20 mouse cellular contexts compared by ENCODE assay signal in genomic region chrX:167229819-167230218, GRCm38 (mm10). TPM values are rescaled to one million over a fixed set of nuclear protein-coding genes. Genes with fewer than 3 reads are reported as not detected.
DNase-seq lines count a peak whose midpoint lies in the region; ATAC-seq lines count a peak whose summit lies in the region.
"Had no signal": no experiment of that assay in that cellular context is flagged by ENCODE, and none has a peak within 500 bp of the region (broad histone marks: within the 10 kb centered on the region; RNA-seq: fewer than 3 reads in every experiment).

No protein-coding gene starts in this region.

- peak overlapping the region; percentile 60 for H3K27ac ChIP-seq in macrophage
- no peak overlapping the region for H3K27ac ChIP-seq in hindbrain, embryonic 13.5 days
- H3K27ac ChIP-seq: embryonic facial prominence, embryonic 13.5 days; forebrain, embryonic 15.5 days; heart, embryonic 15.5 days; hindbrain, postnatal 0 days; kidney, embryonic 15.5 days; limb, embryonic 12.5 days; midbrain, embryonic 10.5 days; stomach, embryonic 15.5 days had no signal

- no peaks in the 10 kb centered on the region for H3K9me3 ChIP-seq in hindbrain, embryonic 13.5 days
- H3K9me3 ChIP-seq: embryonic facial prominence, embryonic 13.5 days; forebrain, embryonic 15.5 days; heart, embryonic 15.5 days; kidney, embryonic 15.5 days; limb, embryonic 12.5 days; midbrain, embryonic 10.5 days; stomach, embryonic 15.5 days had no signal

- ATAC-seq in hindbrain, embryonic 13.5 days (ENCODE audit: low FRiP score), result no peak
- ATAC-seq: forebrain, embryonic 15.5 days; hindbrain, postnatal 0 days; intestine, postnatal 0 days had no signal

- DNase-seq in 3T3-L1 (ENCODE audit: low read depth, low spot score) (peak; percentile 64), 416B (ENCODE audit: low read depth) (peak; percentile 48), R1 (ENCODE audit: low read depth, low spot score) (peak; percentile 47)
- no peak for DNase-seq in heart, postnatal 4 days
- no peak for DNase-seq in adrenal gland, adult 2 months
- DNase-seq in ovary, postnatal 14 days (ENCODE audit: low spot score), result no peak
- DNase-seq: right cerebral cortex, postnatal 25 days had no signal

- 33% methylated on average over 1 of the region's 1 CpGs for WGBS in macrophage (ENCODE audit: missing documents)
- WGBS in hindbrain, embryonic 13.5 days, result 62% methylated on average over 1 of the region's 1 CpGs

- H3K27me3 ChIP-seq in hindbrain, embryonic 13.5 days, result 0 out of 2 replicates have a peak, but pooled peaks cover 8% of the 10 kb centered on the region
- H3K27me3 ChIP-seq: forebrain, embryonic 15.5 days; heart, embryonic 15.5 days; stomach, embryonic 15.5 days had no signal

- H3K36me3 ChIP-seq in macrophage (ENCODE audit: inconsistent target), result no peaks in the 10 kb centered on the region
- H3K36me3 ChIP-seq in hindbrain, embryonic 13.5 days, result no peaks in the 10 kb centered on the region
- H3K36me3 ChIP-seq: embryonic facial prominence, embryonic 13.5 days; forebrain, embryonic 15.5 days; heart, embryonic 15.5 days; kidney, embryonic 15.5 days; limb, embryonic 12.5 days; midbrain, embryonic 10.5 days; stomach, embryonic 15.5 days had no signal

- no peak overlapping the region for H3K4me3 ChIP-seq in macrophage (ENCODE audit: inconsistent target)
- H3K4me3 ChIP-seq in hindbrain, embryonic 13.5 days, result no peak overlapping the region
- H3K4me3 ChIP-seq: embryonic facial prominence, embryonic 13.5 days; forebrain, embryonic 15.5 days; heart, embryonic 15.5 days; kidney, embryonic 15.5 days; limb, embryonic 12.5 days; midbrain, embryonic 10.5 days; stomach, embryonic 15.5 days had no signal

- no peak overlapping the region for H3K4me2 ChIP-seq in hindbrain, embryonic 13.5 days
- H3K4me2 ChIP-seq: embryonic facial prominence, embryonic 13.5 days; forebrain, embryonic 15.5 days; heart, embryonic 15.5 days; kidney, embryonic 15.5 days; limb, embryonic 12.5 days; liver, embryonic 11.5 days; stomach, embryonic 15.5 days had no signal

- no peak overlapping the region for H3K9ac ChIP-seq in hindbrain, embryonic 13.5 days
- H3K9ac ChIP-seq: embryonic facial prominence, embryonic 13.5 days; forebrain, embryonic 15.5 days; heart, embryonic 15.5 days; kidney, embryonic 15.5 days; limb, embryonic 12.5 days; stomach, embryonic 15.5 days had no signal

- H3K79me2 ChIP-seq in macrophage (ENCODE audit: inconsistent target), result no peaks in the 10 kb centered on the region

- H3K4me1 ChIP-seq in hindbrain, embryonic 13.5 days (replicated peaks), result no peaks in the 10 kb centered on the region
- H3K4me1 ChIP-seq: embryonic facial prominence, embryonic 13.5 days; forebrain, embryonic 15.5 days; heart, embryonic 15.5 days; kidney, embryonic 15.5 days; limb, embryonic 12.5 days; stomach, embryonic 15.5 days had no signal

RNA-seq across cellular contexts. Expression of gene Tmsb4x, which starts 20.7 kb away (rescaled TPM):
- 1,000 to 10,000 TPM in 5 of 26 experiments, 100 to 1,000 TPM in 21; 301 to 1,383 (median 738) TPM for total RNA-seq in macrophage (2018; cell fraction: chromatin; rRNA removed)
- total RNA-seq in macrophage (2018; cell fraction: cytosol; rRNA removed), result over 10,000 TPM in 13 of 26 experiments, 1,000 to 10,000 TPM in 13; 6,933 to 20,466 (median 10,239) TPM
- 1,000 to 10,000 TPM in 24 of 26 experiments, 100 to 1,000 TPM in 2; 863 to 5,485 (median 2,675) TPM for total RNA-seq in macrophage (2018; cell fraction: nucleus; rRNA removed)
- polyA plus RNA-seq in macrophage (2018), result 6,334 to 16,092 TPM (median 9,092 TPM) in 3 replicates
- 6,428 and 6,647 TPM in 2 replicates for polyA plus RNA-seq in hindbrain, embryonic 13.5 days (2015; fragmentation: Nextera tagmentation; extraction: Ambion mirVana)
- total RNA-seq in heart, postnatal 4 days (2021), result 100 to 1,000 TPM; 856 to 962 TPM
- 100 to 1,000 TPM; 255 to 487 TPM for total RNA-seq in adrenal gland, adult 2 months (2021)
- polyA plus RNA-seq in adrenal gland, adult 2 months (2012; rRNA removed), result 6.5 and 6.8 TPM in 2 replicates
- total RNA-seq: MEL had no signal

RNA-seq across cellular contexts. Expression of gene Tlr8, which starts 34.3 kb away (rescaled TPM):
- 100 to 1,000 TPM in 13 of 26 experiments, 10 to 100 TPM in 13; 22.2 to 193 (median 106) TPM for total RNA-seq in macrophage (2018; cell fraction: chromatin; rRNA removed)
- 100 to 1,000 TPM; 132 to 286 (median 191) TPM for total RNA-seq in macrophage (2018; cell fraction: cytosol; rRNA removed)
- 100 to 1,000 TPM in 25 of 26 experiments, 10 to 100 TPM in 1; 76.6 to 287 (median 194) TPM for total RNA-seq in macrophage (2018; cell fraction: nucleus; rRNA removed)
- polyA plus RNA-seq in macrophage (2018), result 125 to 202 TPM (median 165 TPM) in 3 replicates
- polyA plus RNA-seq in hindbrain, embryonic 13.5 days (2015; fragmentation: Nextera tagmentation; extraction: Ambion mirVana), result 0.10 and 0.17 TPM in 2 replicates
- under 1 TPM; 0.77 to 0.86 TPM for total RNA-seq in heart, postnatal 4 days (2021)
- total RNA-seq in adrenal gland, adult 2 months (2021), result 1 to 10 TPM; 1.2 to 3.3 TPM
- 0.18 and 0.20 TPM in 2 replicates for polyA plus RNA-seq in adrenal gland, adult 2 months (2012; rRNA removed)
- total RNA-seq: MEL had no signal
- polyA plus RNA-seq: midbrain, embryonic 10.5 days had no signal

Comparison
In these comparisons a context has a peak if more than half of its experiments do, and no peak if none do; other contexts are left out.
1. DNase-seq: peak in 3T3-L1 (single experiment), 416B (single experiment) and R1 (single experiment); none in heart, postnatal 4 days (single experiment), adrenal gland, adult 2 months (single experiment) and ovary, postnatal 14 days (single experiment).
2. RNA of gene Tmsb4x, which starts 20.7 kb away (polyA plus RNA-seq): 6,428 to 6,647 TPM in hindbrain, embryonic 13.5 days and 6,334 to 16,092 TPM in macrophage; 6.5 to 6.8 TPM in adrenal gland, adult 2 months; every median in the first group is over 100 times any median in the second.
3. RNA of gene Tlr8, which starts 34.3 kb away (polyA plus RNA-seq): 125 to 202 TPM in macrophage; 0.18 to 0.20 TPM in adrenal gland, adult 2 months and 0.10 to 0.17 TPM in hindbrain, embryonic 13.5 days; every median in the first group is over 100 times any median in the second.